Mouse (Mus musculus): ENCODE data around the gene Tep1. TPM values are rescaled to one million over a fixed set of nuclear protein-coding genes. Genes with fewer than 3 reads are reported as not detected.
A peak's percentile ranks its signal among the peaks of the same experiment; 100 is the strongest.

Tep1 gene
- polyA plus RNA-seq, 1 experiment from 2014 or later: 6.4 TPM

DNA sequence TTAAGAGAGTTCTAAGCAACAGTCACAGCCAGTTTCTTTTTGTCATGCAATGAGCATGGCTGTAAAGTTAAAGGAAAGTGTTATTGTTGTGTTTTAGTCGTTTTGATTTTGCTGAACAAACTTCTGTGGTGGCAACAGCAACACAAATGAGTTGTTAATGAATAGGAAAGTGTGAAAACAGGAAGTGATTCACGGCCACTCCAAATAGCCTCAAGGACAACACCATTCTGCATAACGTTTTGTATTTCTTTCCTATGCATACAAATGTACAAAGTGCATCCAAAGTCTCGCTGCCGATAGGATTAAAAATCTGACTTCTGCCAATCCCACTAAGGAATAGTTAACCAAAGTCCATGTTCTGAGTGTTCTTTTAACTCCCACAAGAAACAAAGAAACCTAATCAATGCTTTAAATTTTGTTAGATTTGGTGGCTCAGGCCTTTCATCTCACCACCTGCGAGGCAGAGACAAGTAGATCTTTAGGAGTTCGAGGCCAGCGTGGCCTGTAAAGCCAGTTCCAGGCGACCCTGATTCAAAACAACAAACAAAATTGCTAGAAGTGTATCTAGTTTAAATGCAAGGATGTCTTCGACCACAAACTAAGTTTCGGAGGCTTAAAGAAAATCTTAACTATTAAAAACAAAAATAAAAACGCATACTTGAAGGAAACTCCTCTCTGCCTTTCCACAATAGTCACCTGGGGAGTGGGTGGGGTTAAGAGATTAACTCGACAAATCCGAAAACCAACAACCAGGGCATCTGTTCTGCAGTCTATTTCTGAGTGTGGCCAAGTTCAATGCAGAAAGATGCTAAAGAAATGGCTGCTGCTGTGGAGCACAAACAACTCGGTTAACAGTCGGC, 85.7 kb downstream of the Tep1 start:
- Histone ChIP-seq H3K9me3 (no peaks in the 10 kb centered on the region), H3K27ac (peak overlapping the region; percentile 49; the same call in 1 of the 2 replicates), H3K9ac (peak overlapping the region; percentile 60), H3K4me2 (peak overlapping the region; percentile 55), H3K36me3 (peaks cover 3% of the 10 kb centered on the region; the same call in 1 of the 2 replicates), H3K4me3 (replicated peaks) (peak overlapping the region; percentile 71), H3K27me3 (replicated peaks) (no peaks in the 10 kb centered on the region), H3K4me1 (0 out of 2 replicates have a peak, but pooled peaks cover 5% of the 10 kb centered on the region)
- WGBS: 19% methylated on average over 16 of the region's 16 CpGs
- ATAC-seq (ENCODE audit: insufficient read depth, low FRiP score, low read depth): no peak

DNA sequence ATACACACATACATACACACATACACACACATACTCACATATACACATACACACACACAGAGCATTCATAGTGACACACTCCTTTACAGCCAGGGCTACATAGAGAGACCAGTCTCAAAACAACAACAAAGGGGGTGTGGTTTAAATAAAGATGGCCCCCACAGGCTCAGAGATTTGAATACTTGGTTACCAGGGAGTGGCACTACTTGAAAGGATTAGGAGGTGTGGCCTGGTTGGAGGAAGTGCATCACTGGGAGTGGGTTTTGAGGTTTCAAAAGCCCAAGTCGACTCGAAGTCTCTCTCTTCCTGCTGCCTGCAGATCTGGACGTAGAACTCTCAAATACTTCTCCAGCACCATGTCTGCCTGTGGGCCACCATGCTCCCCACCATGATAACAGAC, 88.2 kb downstream of the Tep1 start:
- Histone ChIP-seq H3K36me3 (peaks cover 3% of the 10 kb centered on the region; the same call in 1 of the 2 replicates), H3K4me2 (no peak overlapping the region), H3K27ac (no peak overlapping the region), H3K4me1 (0 out of 2 replicates have a peak, but pooled peaks cover 5% of the 10 kb centered on the region), H3K4me3 (replicated peaks) (no peak overlapping the region), H3K9ac (no peak overlapping the region), H3K27me3 (replicated peaks) (no peaks in the 10 kb centered on the region), H3K9me3 (no peaks in the 10 kb centered on the region)
- ATAC-seq (ENCODE audit: insufficient read depth, low FRiP score, low read depth): no peak
- 91% methylated on average over 3 of the region's 3 CpGs for WGBS

Other genes starting within 250 kb of the Tep1 start
- gene Olfr745, start 231.2 kb downstream of the Tep1 start, polyA plus RNA-seq (2015; fragmentation: Nextera tagmentation; extraction: Ambion mirVana): not detected in 2 replicates
- gene Olfr746, start 223.5 kb downstream of the Tep1 start, polyA plus RNA-seq (2015; fragmentation: Nextera tagmentation; extraction: Ambion mirVana): not detected in 2 replicates
- gene Olfr747, start 177.4 kb downstream of the Tep1 start, polyA plus RNA-seq (2015; fragmentation: Nextera tagmentation; extraction: Ambion mirVana): not detected in 2 replicates
- not detected in 2 replicates for gene Olfr748, start 163.2 kb downstream of the Tep1 start, polyA plus RNA-seq (2015; fragmentation: Nextera tagmentation; extraction: Ambion mirVana)
- gene Olfr749, start 125.5 kb downstream of the Tep1 start, polyA plus RNA-seq (2015; fragmentation: Nextera tagmentation; extraction: Ambion mirVana): not detected in 2 replicates
- gene Ttc5, start 85.0 kb downstream of the Tep1 start, polyA plus RNA-seq (2015; fragmentation: Nextera tagmentation; extraction: Ambion mirVana): 59.9 and 65.2 TPM in 2 replicates
- gene Ccnb1ip1, start 62.8 kb downstream of the Tep1 start, polyA plus RNA-seq (2015; fragmentation: Nextera tagmentation; extraction: Ambion mirVana): not detected in 2 replicates
- gene Parp2, start 62.7 kb downstream of the Tep1 start, polyA plus RNA-seq (2015; fragmentation: Nextera tagmentation; extraction: Ambion mirVana): 62.6 and 63.3 TPM in 2 replicates
- gene Klhl33, start 26.9 kb upstream of the Tep1 start, polyA plus RNA-seq (2015; fragmentation: Nextera tagmentation; extraction: Ambion mirVana): 0.28 and 0.36 TPM in 2 replicates
- gene Osgep, start 54.3 kb upstream of the Tep1 start, polyA plus RNA-seq (2015; fragmentation: Nextera tagmentation; extraction: Ambion mirVana): 132 and 145 TPM in 2 replicates
- 179 and 204 TPM in 2 replicates for gene Apex1, start 54.4 kb upstream of the Tep1 start, polyA plus RNA-seq (2015; fragmentation: Nextera tagmentation; extraction: Ambion mirVana)
- 50.9 and 51.8 TPM in 2 replicates for gene Pip4p1, start 60.3 kb upstream of the Tep1 start, polyA plus RNA-seq (2015; fragmentation: Nextera tagmentation; extraction: Ambion mirVana)
- gene Pnp, start 60.5 kb upstream of the Tep1 start, polyA plus RNA-seq (2015; fragmentation: Nextera tagmentation; extraction: Ambion mirVana): 73.9 and 75.7 TPM in 2 replicates
- gene Gm49342, start 74.0 kb upstream of the Tep1 start, polyA plus RNA-seq (2015; fragmentation: Nextera tagmentation; extraction: Ambion mirVana): not detected in 2 replicates
- 1.4 and 1.7 TPM in 2 replicates for gene Pnp2, start 85.4 kb upstream of the Tep1 start, polyA plus RNA-seq (2015; fragmentation: Nextera tagmentation; extraction: Ambion mirVana)
- 0.28 TPM in 1 of 2 replicates, not detected in the other for gene Rnase10, start 137.2 kb upstream of the Tep1 start, polyA plus RNA-seq (2015; fragmentation: Nextera tagmentation; extraction: Ambion mirVana)
- not detected in 2 replicates for gene Rnase9, start 171.3 kb upstream of the Tep1 start, polyA plus RNA-seq (2015; fragmentation: Nextera tagmentation; extraction: Ambion mirVana)
- gene Rnase11, start 179.6 kb upstream of the Tep1 start, polyA plus RNA-seq (2015; fragmentation: Nextera tagmentation; extraction: Ambion mirVana): not detected in 2 replicates
- gene Rnase12, start 187.1 kb upstream of the Tep1 start, polyA plus RNA-seq (2015; fragmentation: Nextera tagmentation; extraction: Ambion mirVana): 0.44 and 0.83 TPM in 2 replicates
- gene Olfr750, start 203.9 kb upstream of the Tep1 start, polyA plus RNA-seq (2015; fragmentation: Nextera tagmentation; extraction: Ambion mirVana): not detected in 2 replicates
- 152 and 176 TPM in 2 replicates for gene Rnase4, start 220.5 kb upstream of the Tep1 start, polyA plus RNA-seq (2015; fragmentation: Nextera tagmentation; extraction: Ambion mirVana)
- 44.8 and 50.6 TPM in 2 replicates for gene Ang, start 220.6 kb upstream of the Tep1 start, polyA plus RNA-seq (2015; fragmentation: Nextera tagmentation; extraction: Ambion mirVana)
- gene Eddm3b, start 243.9 kb upstream of the Tep1 start, polyA plus RNA-seq (2015; fragmentation: Nextera tagmentation; extraction: Ambion mirVana): not detected in 2 replicates